Mouse (Mus musculus): Measurements from ENCODE around the gene Mrap2. TPM values are rescaled to one million over a fixed set of nuclear protein-coding genes. Genes with fewer than 3 reads are reported as not detected.

The Mrap2 gene
- polyA plus RNA-seq, 1 experiment from 2014 or later, result not detected

- no peak overlapping the region for H3K9ac ChIP-seq (replicated peaks)
- no peak for DNase-seq
Measured at GRCm38 (mm10) chr9:87213204-87213603, 69.1 kb downstream of the Mrap2 start.

More at GRCm38 (mm10) chr9:87213204-87213603, 69.1 kb downstream of the Mrap2 start:
- no peak overlapping the region for H3K4me2 ChIP-seq (ENCODE audit: low read depth, low read length)
- WGBS (ENCODE audit: insufficient replicate concordance), result 61% methylated on average over 4 of the region's 4 CpGs
- no peak overlapping the region for H3K27ac ChIP-seq (ENCODE audit: low read depth)
- no peaks in the 10 kb centered on the region for H3K9me3 ChIP-seq (ENCODE audit: low read length)
- no peaks in the 10 kb centered on the region for H3K4me1 ChIP-seq (ENCODE audit: insufficient read depth)
- H3K27me3 ChIP-seq (ENCODE audit: insufficient read depth, low read length), result no peaks in the 10 kb centered on the region
- ATAC-seq, result no peak
- H3K36me3 ChIP-seq (replicated peaks; ENCODE audit: insufficient read depth, low read length), result peaks cover 6% of the 10 kb centered on the region
- H3K4me3 ChIP-seq (ENCODE audit: low read depth, low read length), result no peak overlapping the region
- no peak for TF ChIP-seq EP300 (IDR thresholded peaks at IDR 0.05; ENCODE audit: low read depth)
- TF ChIP-seq CTCF (IDR thresholded peaks at IDR 0.05; ENCODE audit: low read depth), result no peak

Other genes with a start within 250 kb of the Mrap2 start
- not detected in 2 replicates for gene Ripply2, start 128.8 kb upstream of the Mrap2 start, polyA plus RNA-seq (2015; fragmentation: Nextera tagmentation; extraction: Ambion mirVana)
- 30.4 and 30.5 TPM in 2 replicates for gene Cyb5r4, start 122.3 kb upstream of the Mrap2 start, polyA plus RNA-seq (2015; fragmentation: Nextera tagmentation; extraction: Ambion mirVana)
- 0.78 and 0.93 TPM in 2 replicates for gene Cep162, start 111.2 kb downstream of the Mrap2 start, polyA plus RNA-seq (2015; fragmentation: Nextera tagmentation; extraction: Ambion mirVana)